Mouse (Mus musculus) neutrophil, adult 59 days (primary cell): ENCODE results near the gene Tdgf1. TPM values are rescaled to one million over a fixed set of nuclear protein-coding genes. Genes with fewer than 3 reads are reported as not detected.

Experiments used
- total RNA-seq, 2 experiments: library from RNA; stranded (reverse); gene quantifications; 1 replicate in 1 of 2; 2 replicates in 1 of 2; pipeline ENCODE4 v1.2.4; 2023

Tdgf1 gene
- total RNA-seq, result not detected

GRCm38 (mm10) chr9:110945926-110946325 is at the start of gene Tdgf1:
Tdgf1 (minus strand) TSS chr9:110946158.

GRCm38 (mm10) chr9:110990204-110990603 is 44.2 kb upstream of the Tdgf1 start, which contains the start of gene Rtp3:
Rtp3 (minus strand) TSS chr9:110990583.

GRCm38 (mm10) chr9:110951397-110951796 is 5.4 kb upstream of the Tdgf1 start, which contains the start of gene Lrrc2:
Lrrc2 (plus strand) TSS chr9:110951545.

GRCm38 (mm10) chr9:110916786-110917185 is 29.2 kb downstream of the Tdgf1 start, which contains the start of gene Fam240a:
Fam240a (minus strand) TSS chr9:110916861.

Other genes with a start within 250 kb of the Tdgf1 start
- gene Myl3, start 204.3 kb downstream of the Tdgf1 start, total RNA-seq, result not detected
- gene Pth1r, start 199.0 kb downstream of the Tdgf1 start, total RNA-seq, result under 1 TPM; 0.44 to 0.56 TPM
- gene Prss42, start 148.0 kb downstream of the Tdgf1 start, total RNA-seq, result not detected
- not detected for gene Prss44, start 132.2 kb downstream of the Tdgf1 start, total RNA-seq
- gene Prss43, start 119.5 kb downstream of the Tdgf1 start, total RNA-seq, result not detected
- not detected for gene Prss45, start 111.6 kb downstream of the Tdgf1 start, total RNA-seq
- not detected for gene Prss46, start 101.7 kb downstream of the Tdgf1 start, total RNA-seq
- 1 to 10 TPM in 1 of 2 experiments, not detected in 1; 2.2 TPM for gene Prss50, start 88.2 kb downstream of the Tdgf1 start, total RNA-seq
- 1 to 10 TPM in 1 of 2 experiments, under 1 TPM in 1; 0.60 to 2.2 TPM for gene Als2cl, start 66.3 kb downstream of the Tdgf1 start, total RNA-seq
- not detected for gene Tmie, start 66.0 kb downstream of the Tdgf1 start, total RNA-seq
- gene Fam240a, start 29.3 kb downstream of the Tdgf1 start, total RNA-seq, result not detected
- gene Lrrc2, start 5.4 kb upstream of the Tdgf1 start, total RNA-seq, result not detected
- not detected for gene Rtp3, start 44.4 kb upstream of the Tdgf1 start, total RNA-seq
- gene Ltf, start 73.1 kb upstream of the Tdgf1 start, total RNA-seq, result over 10,000 TPM in 1 of 2 experiments, 1,000 to 10,000 TPM in 1; 9,814 to 12,462 TPM
- gene Ccrl2, start 111.4 kb upstream of the Tdgf1 start, total RNA-seq, result 100 to 1,000 TPM; 102 to 151 TPM
- 100 to 1,000 TPM in 1 of 2 experiments, 10 to 100 TPM in 1; 96.5 to 107 TPM for gene Lrrfip2, start 171.4 kb upstream of the Tdgf1 start, total RNA-seq